Mouse (Mus musculus): Measurements from ENCODE around the gene Atf3.

- TF ChIP-seq POLR2A (IDR thresholded peaks at IDR 0.05; ENCODE audit: extremely low read depth, insufficient read depth, low read length) (no peak), CTCF (IDR thresholded peaks at IDR 0.05; ENCODE audit: low read depth, low read length) (peak; percentile 69)
These were observed 45.4 kb downstream of the Atf3 start for GRCm38 (mm10) chr1:191172487-191172886.
